In the genomic region with DNA sequence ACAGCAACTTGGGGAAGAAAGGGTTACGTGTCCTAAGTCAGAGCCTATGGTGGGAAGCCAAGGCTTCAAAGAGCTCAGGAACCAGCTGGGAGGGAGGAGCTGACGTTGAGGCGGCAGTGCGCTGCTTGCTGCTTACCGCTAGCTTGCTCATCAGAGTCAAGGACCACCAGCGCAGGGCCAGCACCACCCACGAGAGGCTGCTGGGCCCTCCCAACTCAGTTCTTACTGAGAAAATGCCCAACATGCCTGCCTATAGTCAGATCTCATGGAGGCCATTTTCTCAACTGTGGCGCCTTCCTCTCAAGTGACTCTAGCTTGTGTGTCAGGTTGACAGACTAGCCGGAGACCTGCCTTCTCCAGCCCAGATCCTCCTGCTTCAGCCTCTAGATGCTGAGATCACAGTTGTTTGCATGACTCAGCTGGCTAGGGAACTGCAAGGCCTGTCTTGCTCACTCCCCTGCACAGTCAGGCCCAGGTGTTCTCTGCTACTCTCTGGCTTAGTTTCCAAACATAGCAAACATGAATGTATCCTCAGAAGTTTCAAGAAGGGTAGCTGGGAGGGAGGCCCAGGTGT, we compare ENCODE assay signal across 8 mouse cellular contexts. TPM values are rescaled to one million over a fixed set of nuclear protein-coding genes. Genes with fewer than 3 reads are reported as not detected.
DNase-seq lines count a peak whose midpoint lies in the region; ATAC-seq and TF ChIP-seq lines count a peak whose summit lies in the region.

No protein-coding gene starts in this region.

- H3K4me1 ChIP-seq in kidney, embryonic 14.5 days (ENCODE audit: control insufficient read depth, insufficient read depth, low read length): peaks cover 32% of the 10 kb centered on the region
- H3K4me1 ChIP-seq in cortical plate, adult 2 months (ENCODE audit: control insufficient read depth, insufficient read depth, low read length): peaks cover 2% of the 10 kb centered on the region
- H3K4me1 ChIP-seq in liver, embryonic 15.5 days (replicated peaks): peaks cover 60% of the 10 kb centered on the region
- H3K4me1 ChIP-seq in stomach, embryonic 14.5 days (ENCODE audit: control insufficient read depth, insufficient read depth, low read length): peaks cover 21% of the 10 kb centered on the region

- 20% methylated on average over 9 of the region's 9 CpGs for WGBS in kidney, embryonic 14.5 days
- 29% methylated on average over 9 of the region's 9 CpGs for WGBS in liver, embryonic 15.5 days (ENCODE audit: insufficient replicate concordance)
- 26% methylated on average over 9 of the region's 9 CpGs for WGBS in stomach, embryonic 14.5 days

- H3K9ac ChIP-seq in kidney, embryonic 14.5 days (ENCODE audit: low read depth, low read length): no peak overlapping the region
- H3K9ac ChIP-seq in liver, embryonic 15.5 days: no peak overlapping the region
- no peak overlapping the region for H3K9ac ChIP-seq in stomach, embryonic 14.5 days (replicated peaks; ENCODE audit: low read depth, low read length)

- H3K4me3 ChIP-seq in kidney, embryonic 14.5 days (ENCODE audit: low read length): no peak overlapping the region
- no peak overlapping the region for H3K4me3 ChIP-seq in cortical plate, adult 2 months (ENCODE audit: insufficient read depth, low read length)
- no peak overlapping the region; the same call in 1 of the 2 replicates for H3K4me3 ChIP-seq in liver, embryonic 15.5 days (replicated peaks)
- no peak overlapping the region for H3K4me3 ChIP-seq in stomach, embryonic 14.5 days (ENCODE audit: low read depth, low read length)

- peak; percentile 69 for ATAC-seq in kidney, embryonic 14.5 days (ENCODE audit: low FRiP score, low TSS enrichment)
- ATAC-seq in liver, embryonic 15.5 days (ENCODE audit: insufficient read depth): peak; percentile 63
- ATAC-seq in stomach, embryonic 14.5 days (ENCODE audit: insufficient number of reproducible peaks, insufficient read depth, low FRiP score, low read depth): no peak; the same call in 1 of the 2 replicates

- H3K4me2 ChIP-seq in kidney, embryonic 14.5 days (replicated peaks; ENCODE audit: low read depth, low read length): no peak overlapping the region
- H3K4me2 ChIP-seq in liver, embryonic 15.5 days: peak overlapping the region; percentile 35; the same call in 1 of the 2 replicates
- H3K4me2 ChIP-seq in stomach, embryonic 14.5 days (replicated peaks; ENCODE audit: low read depth, low read length): no peak overlapping the region

- no peaks in the 10 kb centered on the region for H3K27me3 ChIP-seq in kidney, embryonic 14.5 days (ENCODE audit: control insufficient read depth, insufficient read depth, low read length)
- H3K27me3 ChIP-seq in liver, embryonic 15.5 days: no peaks in the 10 kb centered on the region
- H3K27me3 ChIP-seq in stomach, embryonic 14.5 days (ENCODE audit: control insufficient read depth, insufficient read depth, low read length): no peaks in the 10 kb centered on the region

- no peaks in the 10 kb centered on the region for H3K36me3 ChIP-seq in kidney, embryonic 14.5 days (ENCODE audit: control insufficient read depth, insufficient read depth, low read length)
- peaks cover 17% of the 10 kb centered on the region for H3K36me3 ChIP-seq in liver, embryonic 15.5 days (replicated peaks)
- no peaks in the 10 kb centered on the region for H3K36me3 ChIP-seq in stomach, embryonic 14.5 days (ENCODE audit: control insufficient read depth, insufficient read depth, low read length)

- H3K27ac ChIP-seq in kidney, embryonic 14.5 days (ENCODE audit: low read depth, low read length): 0 out of 2 replicates have a peak overlapping the region, but pooled peaks have one; percentile 31
- H3K27ac ChIP-seq in cortical plate, adult 2 months (ENCODE audit: insufficient read depth, low read length): peak overlapping the region; percentile 90
- H3K27ac ChIP-seq in liver, embryonic 15.5 days (replicated peaks): peak overlapping the region; percentile 65
- H3K27ac ChIP-seq in stomach, embryonic 14.5 days (ENCODE audit: low read length): peak overlapping the region; percentile 49; the same call in 1 of the 2 replicates

- no peak for TF ChIP-seq POLR2A in cortical plate, adult 2 months (IDR thresholded peaks at IDR 0.05; ENCODE audit: extremely low read depth, insufficient read depth, low read length)

- no peak for DNase-seq in kidney, postnatal 25 days
- DNase-seq in heart, postnatal 4 days: peak; percentile 62
- no peak for DNase-seq in c-Kit-positive CD71-positive TER-119-positive erythroid progenitor cells, embryonic 14.5 days (ENCODE audit: low spot score)
- DNase-seq in cerebellum, adult 8-10 months: no peak

- no peaks in the 10 kb centered on the region for H3K9me3 ChIP-seq in kidney, embryonic 14.5 days (ENCODE audit: control insufficient read depth, low read length)
- no peaks in the 10 kb centered on the region for H3K9me3 ChIP-seq in liver, embryonic 15.5 days (replicated peaks)
- H3K9me3 ChIP-seq in stomach, embryonic 14.5 days (ENCODE audit: control insufficient read depth, low read depth, low read length): no peaks in the 10 kb centered on the region

- TF ChIP-seq CTCF in cortical plate, adult 2 months (IDR thresholded peaks at IDR 0.05; ENCODE audit: extremely low read depth, insufficient read depth, low read length): no peak

RNA-seq across cellular contexts. Expression of a gene that starts 51.7 kb away (rescaled TPM):
- 17.4 and 26.5 TPM in 2 replicates for polyA plus RNA-seq in kidney, embryonic 14.5 days (2014; fragmentation: Nextera tagmentation; extraction: Ambion mirVana)
- 17.1 and 22.1 TPM in 2 replicates for polyA plus RNA-seq in cortical plate, adult 2 months (2012; rRNA removed)
- total RNA-seq in heart, postnatal 4 days (2021): 10 to 100 TPM; 18.6 to 20.9 TPM
- 12.9 and 13.1 TPM in 2 replicates for polyA plus RNA-seq in liver, embryonic 15.5 days (2015; fragmentation: Nextera tagmentation; extraction: Ambion mirVana)
- polyA plus RNA-seq in stomach, embryonic 14.5 days (2014; fragmentation: Nextera tagmentation; extraction: Ambion mirVana): 18.3 and 18.6 TPM in 2 replicates

RNA-seq across cellular contexts. Expression of a gene that starts 52.1 kb away (rescaled TPM):
- 54.7 and 73.5 TPM in 2 replicates for polyA plus RNA-seq in kidney, embryonic 14.5 days (2014; fragmentation: Nextera tagmentation; extraction: Ambion mirVana)
- 120 and 124 TPM in 2 replicates for polyA plus RNA-seq in cortical plate, adult 2 months (2012; rRNA removed)
- total RNA-seq in heart, postnatal 4 days (2021): 10 to 100 TPM; 60.6 to 69.0 TPM
- 21.1 and 24.4 TPM in 2 replicates for polyA plus RNA-seq in liver, embryonic 15.5 days (2015; fragmentation: Nextera tagmentation; extraction: Ambion mirVana)
- 67.6 and 72.1 TPM in 2 replicates for polyA plus RNA-seq in stomach, embryonic 14.5 days (2014; fragmentation: Nextera tagmentation; extraction: Ambion mirVana)

RNA-seq across cellular contexts. Expression of a gene that starts 54.3 kb away (rescaled TPM):
- 3.3 and 3.5 TPM in 2 replicates for polyA plus RNA-seq in kidney, embryonic 14.5 days (2014; fragmentation: Nextera tagmentation; extraction: Ambion mirVana)
- polyA plus RNA-seq in cortical plate, adult 2 months (2012; rRNA removed): 6.6 and 7.4 TPM in 2 replicates
- 1 to 10 TPM; 5.4 to 6.2 TPM for total RNA-seq in heart, postnatal 4 days (2021)
- 7.1 and 7.9 TPM in 2 replicates for polyA plus RNA-seq in liver, embryonic 15.5 days (2015; fragmentation: Nextera tagmentation; extraction: Ambion mirVana)
- 1.8 and 2.8 TPM in 2 replicates for polyA plus RNA-seq in stomach, embryonic 14.5 days (2014; fragmentation: Nextera tagmentation; extraction: Ambion mirVana)

Comparison
In these comparisons a context has a peak if more than half of its experiments do, and no peak if none do; other contexts are left out.
1. H3K27ac ChIP-seq: peak in every context shown above with its lines; median percentile 90 in cortical plate, adult 2 months; 65 in liver, embryonic 15.5 days; 49 in stomach, embryonic 14.5 days; 31 in kidney, embryonic 14.5 days.